Mouse (Mus musculus) spleen, adult 2 months (tissue): ENCODE data around the gene Zmynd12. TPM values are rescaled to one million over a fixed set of nuclear protein-coding genes. Genes with fewer than 3 reads are reported as not detected.

Experiments
- DNase-seq, 2 experiments: peaks; one replicate each; pipeline versions ENCODE4 v3.0.0 to v3.0.0-alpha.2; 2012 to 2021; ENCODE audit warnings: low spot score in 2 of 2, low read depth in 1 of 2
- H3K27ac ChIP-seq: fragments of 200-500 bp; 2 replicates; pipeline ENCODE4 v1.5.1; 2012; ENCODE audit warnings: low read length, inconsistent platforms; ENCODE audit not compliant: insufficient read depth
- H3K27me3 ChIP-seq: fragments of 200-500 bp; 2 replicates; pipeline ENCODE4 v1.6.1; 2012; ENCODE audit warnings: mild to moderate bottlenecking, moderate library complexity, low read length, inconsistent platforms; ENCODE audit not compliant: control insufficient read depth, insufficient read depth
- H3K36me3 ChIP-seq: fragments of 200-500 bp; 2 replicates; pipeline ENCODE4 v1.6.1; 2012; ENCODE audit warnings: mild to moderate bottlenecking, low read length, inconsistent platforms; ENCODE audit not compliant: control insufficient read depth, insufficient read depth
- H3K4me1 ChIP-seq: fragments of 200-500 bp; 2 replicates; pipeline ENCODE4 v1.6.1; 2011; ENCODE audit warnings: inconsistent platforms; ENCODE audit not compliant: control insufficient read depth, insufficient read depth, insufficient read length
- H3K4me3 ChIP-seq: fragments of 200-500 bp; 2 replicates; pipeline ENCODE4 v1.5.1; 2011; ENCODE audit warnings: mild to moderate bottlenecking, inconsistent platforms; ENCODE audit not compliant: insufficient read depth, insufficient read length; ENCODE audit errors: extremely low read depth
- CTCF ChIP-seq: fragments of 200-500 bp; IDR thresholded peaks from 2 replicates; pipeline ENCODE4 v1.5.1; 2011; ENCODE audit warnings: mild to moderate bottlenecking, inconsistent platforms; ENCODE audit not compliant: insufficient read depth, insufficient read length, insufficient replicate concordance; ENCODE audit errors: extremely low read depth
- POLR2A ChIP-seq: fragments of 200-500 bp; IDR thresholded peaks from 2 replicates; pipeline ENCODE4 v1.6.1; 2011; ENCODE audit warnings: low read depth, low read length, inconsistent platforms
- WGBS: fragments of 180-500 bp; shearing (Covaris S2); methylation state at CpG from one replicate; pipeline ENCODE4 v1.1.7; 2018; 5-methylcytosine and 5-hydroxymethylcytosine counted together
- polyA plus RNA-seq: library from polyadenylated mRNA; depleted of rRNA; stranded (reverse); fragments of >200 nt; gene quantifications from 2 replicates; pipeline ENCODE4 v1.2.3, GENCODE M21; 2012

The Zmynd12 gene
- polyA plus RNA-seq, 1 experiment, result 0.21 TPM

DNA sequence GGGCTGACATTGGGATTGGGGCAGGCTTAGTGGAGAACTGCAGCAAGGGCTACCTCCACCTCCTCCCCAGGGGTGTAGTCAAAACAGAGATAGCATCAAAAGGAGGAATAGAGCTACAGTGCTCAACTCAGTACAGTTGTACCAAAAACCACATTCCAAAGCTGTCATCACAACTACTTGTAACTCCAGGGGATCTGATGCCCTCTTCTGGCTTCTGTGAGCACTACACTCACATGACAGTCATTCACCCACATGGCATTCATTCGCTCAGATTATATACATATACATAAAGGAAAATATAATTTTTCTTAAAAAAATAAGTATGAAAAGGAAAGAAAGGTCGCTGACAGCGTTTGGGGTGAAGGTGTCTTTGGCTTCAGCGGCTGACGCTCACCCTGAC lies 37.7 kb downstream of the Zmynd12 start:
- DNase-seq, result no peak
- no peak for TF ChIP-seq POLR2A
- no peak for TF ChIP-seq CTCF
- no peak overlapping the region for H3K4me3 ChIP-seq

GRCm38 (mm10) chr4:119460728-119461141 lies 38.1 kb downstream of the Zmynd12 start:
- H3K36me3 ChIP-seq, result no peaks in the 10 kb centered on the region
- no peaks in the 10 kb centered on the region for H3K27me3 ChIP-seq
- TF ChIP-seq POLR2A, result no peak
- TF ChIP-seq CTCF, result no peak
- H3K4me3 ChIP-seq, result no peak overlapping the region
- no peak for DNase-seq
- WGBS, result 71% methylated on average over 8 of the region's 8 CpGs
- no peak overlapping the region for H3K27ac ChIP-seq
- peaks cover 4% of the 10 kb centered on the region; the same call in 1 of the 2 replicates for H3K4me1 ChIP-seq

More for the DNA sequence above, 37.7 kb downstream of the Zmynd12 start:
- H3K36me3 ChIP-seq, result no peaks in the 10 kb centered on the region
- no peak overlapping the region for H3K27ac ChIP-seq
- H3K27me3 ChIP-seq, result no peaks in the 10 kb centered on the region
- WGBS, result 74% methylated on average over 5 of the region's 5 CpGs
- peaks cover 4% of the 10 kb centered on the region; the same call in 1 of the 2 replicates for H3K4me1 ChIP-seq

GRCm38 (mm10) chr4:119462457-119462856 lies 39.8 kb downstream of the Zmynd12 start:
- Histone ChIP-seq H3K4me3 (no peak overlapping the region), H3K4me1 (peaks cover 4% of the 10 kb centered on the region; the same call in 1 of the 2 replicates), H3K27ac (no peak overlapping the region), H3K36me3 (no peaks in the 10 kb centered on the region), H3K27me3 (no peaks in the 10 kb centered on the region)
- no peak for DNase-seq
- 84% methylated on average over 3 of the region's 3 CpGs for WGBS
- TF ChIP-seq CTCF, result no peak
- no peak for TF ChIP-seq POLR2A

GRCm38 (mm10) chr4:119462858-119463755 lies 40.5 kb downstream of the Zmynd12 start:
- Histone ChIP-seq H3K4me3 (no peak overlapping the region), H3K27ac (no peak overlapping the region), H3K4me1 (peaks cover 4% of the 10 kb centered on the region; the same call in 1 of the 2 replicates), H3K27me3 (no peaks in the 10 kb centered on the region), H3K36me3 (no peaks in the 10 kb centered on the region)
- peak in 1 of 2 experiments; percentile 46 for DNase-seq
- WGBS, result 74% methylated on average over 11 of the region's 11 CpGs
- TF ChIP-seq POLR2A, result no peak
- TF ChIP-seq CTCF, result no peak

DNA sequence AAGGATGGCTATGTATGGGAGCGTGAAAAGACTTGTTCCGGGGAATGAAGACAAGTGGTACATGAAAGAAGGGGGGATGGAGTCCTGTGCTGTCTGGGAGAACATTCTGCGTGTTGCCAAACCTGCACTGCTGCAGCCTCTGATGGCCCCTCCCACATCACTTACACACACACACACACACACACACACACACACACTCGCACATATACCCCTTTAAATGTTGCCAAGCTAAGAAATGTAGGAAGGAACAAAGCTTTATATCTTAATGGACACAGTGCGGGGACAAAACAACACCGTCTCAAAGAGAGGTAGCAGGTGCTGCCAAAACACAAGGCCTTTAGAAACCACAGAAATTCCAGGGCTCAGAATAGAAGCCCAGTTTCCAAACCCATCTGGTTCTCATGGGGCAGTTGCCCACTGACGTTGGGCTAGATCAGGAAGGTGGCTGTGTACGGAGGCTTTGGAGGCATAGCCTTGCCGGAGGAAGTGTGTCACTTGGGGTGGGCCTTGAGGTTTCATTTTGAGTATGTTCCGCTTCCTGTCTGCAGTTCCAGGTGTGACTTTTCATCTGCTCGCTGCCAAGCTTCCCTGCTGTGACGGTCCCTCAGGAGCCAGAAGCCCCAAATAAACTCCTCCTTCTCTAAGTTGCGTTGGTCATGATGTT lies 41.3 kb downstream of the Zmynd12 start:
- Histone ChIP-seq H3K4me1 (peaks cover 4% of the 10 kb centered on the region; the same call in 1 of the 2 replicates), H3K27ac (no peak overlapping the region; the same call in 1 of the 2 replicates), H3K36me3 (no peaks in the 10 kb centered on the region), H3K4me3 (peak overlapping the region; percentile 35; the same call in 1 of the 2 replicates), H3K27me3 (no peaks in the 10 kb centered on the region)
- WGBS, result 28% methylated on average over 13 of the region's 13 CpGs
- TF ChIP-seq CTCF (no peak), POLR2A (no peak; the same call in 1 of the 2 replicates)
- peak; percentile 52 to 61 for DNase-seq

DNA sequence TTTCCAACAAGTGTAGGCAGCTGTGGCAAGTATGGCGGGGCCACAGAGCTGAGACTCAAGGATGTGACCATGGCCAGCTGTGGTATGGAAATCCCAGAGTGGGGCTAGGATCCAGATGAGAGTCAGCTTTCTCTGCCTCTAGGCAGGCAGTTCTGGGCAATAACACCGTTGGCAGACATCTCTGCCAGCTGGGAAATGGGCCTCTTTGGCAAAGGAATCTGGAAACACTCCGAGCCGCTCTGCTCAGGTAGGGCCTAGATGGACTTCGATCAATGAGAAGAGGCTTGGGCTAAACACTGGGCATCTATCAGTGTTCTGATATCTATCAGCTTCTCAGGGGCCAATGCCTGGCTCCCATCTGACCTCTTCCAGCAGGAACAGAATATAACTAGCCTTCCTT lies 43.2 kb downstream of the Zmynd12 start:
- WGBS, result 93% methylated on average over 5 of the region's 5 CpGs
- no peaks in the 10 kb centered on the region for H3K27me3 ChIP-seq
- no peak overlapping the region for H3K27ac ChIP-seq
- DNase-seq, result no peak
- H3K36me3 ChIP-seq, result no peaks in the 10 kb centered on the region
- peaks cover 4% of the 10 kb centered on the region; the same call in 1 of the 2 replicates for H3K4me1 ChIP-seq
- H3K4me3 ChIP-seq, result no peak overlapping the region
- TF ChIP-seq CTCF (no peak), POLR2A (no peak)
